Mouse (Mus musculus) intestine, postnatal 0 days (tissue): ENCODE measurements around the gene Bpifb3. TPM values are rescaled to one million over a fixed set of nuclear protein-coding genes. Genes with fewer than 3 reads are reported as not detected.

Source experiments
- ATAC-seq: fragments of 200-750 bp; cut with Nextera tagmentation; 2 replicates; pipeline ENCODE4 v1.8.0; 2017; ENCODE audit warnings: mild to moderate bottlenecking, moderate TSS enrichment, moderate library complexity
- H3K27ac ChIP-seq: fragments of 300-500 bp; sonication (generic); 2 replicates; pipeline ENCODE4 v1.5.1; 2014; ENCODE audit warnings: mild to moderate bottlenecking, low read depth, low read length, moderate library complexity
- H3K27me3 ChIP-seq: fragments of 300-500 bp; sonication (generic); replicated peaks from 2 replicates; pipeline ENCODE4 v1.6.1; 2014; ENCODE audit warnings: low read length, mixed read lengths; ENCODE audit not compliant: control insufficient read depth, insufficient read depth
- H3K36me3 ChIP-seq: fragments of 300-500 bp; sonication (generic); 2 replicates; pipeline ENCODE4 v1.6.1; 2014; ENCODE audit warnings: mild to moderate bottlenecking, moderate library complexity; ENCODE audit not compliant: control insufficient read depth, insufficient read depth
- H3K4me1 ChIP-seq: fragments of 300-500 bp; sonication (generic); replicated peaks from 2 replicates; pipeline ENCODE4 v1.6.1; 2014; ENCODE audit warnings: antibody characterized with exemption, low read length, mixed read lengths; ENCODE audit not compliant: control insufficient read depth, insufficient read depth
- H3K4me2 ChIP-seq: fragments of 300-500 bp; sonication (generic); replicated peaks from 2 replicates; pipeline ENCODE4 v1.6.1; 2014; ENCODE audit warnings: low read depth, mild to moderate bottlenecking, moderate library complexity
- H3K4me3 ChIP-seq: fragments of 300-500 bp; sonication (generic); 2 replicates; pipeline ENCODE4 v1.5.1; 2014; ENCODE audit warnings: low read depth, low read length
- H3K9ac ChIP-seq: fragments of 300-500 bp; sonication (generic); 2 replicates; pipeline ENCODE4 v1.6.1; 2014; ENCODE audit warnings: mild to moderate bottlenecking, low read depth, low read length
- H3K9me3 ChIP-seq: fragments of 300-500 bp; sonication (generic); 2 replicates; pipeline ENCODE4 v1.6.1; 2016; ENCODE audit warnings: mixed run types; ENCODE audit not compliant: control insufficient read depth
- CTCF ChIP-seq: sonication (generic); IDR thresholded peaks from 2 replicates; pipeline ENCODE4 v1.5.1; 2016; ENCODE audit warnings: low read depth, mild to moderate bottlenecking, control low read depth, antibody characterized with exemption, moderate library complexity
- WGBS: fragments of 180-500 bp; shearing (Covaris S2); extraction: QIAGEN DNeasy Blood & Tissue Kit; methylation state at CpG from one replicate; pipeline ENCODE4 v1.1.7; 2014; 5-methylcytosine and 5-hydroxymethylcytosine counted together
- polyA plus RNA-seq: library from polyadenylated mRNA; unstranded; fragments of >200 nt; fragmentation: Nextera tagmentation; extraction: Ambion mirVana; gene quantifications from 2 replicates; pipeline ENCODE4 v1.2.1, GENCODE M21; 2015

Bpifb3 gene
- polyA plus RNA-seq, 1 experiment from 2014 or later: not detected

DNA sequence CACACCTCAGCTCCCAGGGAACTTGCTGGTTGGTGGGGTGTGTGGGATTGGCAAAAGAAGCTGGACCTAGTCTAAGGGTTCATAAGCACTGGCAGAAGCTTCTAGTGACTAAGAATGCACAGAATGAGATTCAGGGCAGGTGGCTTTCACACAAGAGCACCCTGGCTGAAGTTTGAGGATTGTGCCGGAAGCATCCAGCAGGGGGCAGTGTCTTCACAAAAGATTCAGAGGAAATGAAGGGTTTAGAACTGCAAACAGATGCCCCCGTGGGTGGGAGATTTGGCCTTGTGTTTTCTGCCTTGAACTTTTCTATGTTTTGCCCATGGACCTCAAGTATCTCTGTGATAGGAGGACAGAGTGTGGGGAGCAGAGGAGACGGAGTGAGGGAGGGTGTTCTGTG lies 25.5 kb downstream of the Bpifb3 start:
- 35% methylated on average over 3 of the region's 3 CpGs for WGBS
- H3K4me2 ChIP-seq: no peak overlapping the region
- no peak overlapping the region for H3K4me3 ChIP-seq
- H3K27ac ChIP-seq: no peak overlapping the region
- H3K36me3 ChIP-seq: no peaks in the 10 kb centered on the region
- ATAC-seq: no peak
- no peaks in the 10 kb centered on the region for H3K4me1 ChIP-seq
- H3K27me3 ChIP-seq: 0 out of 2 replicates have a peak, but pooled peaks cover 3% of the 10 kb centered on the region
- TF ChIP-seq CTCF: peak; percentile 78
- no peaks in the 10 kb centered on the region for H3K9me3 ChIP-seq
- no peak overlapping the region for H3K9ac ChIP-seq

DNA sequence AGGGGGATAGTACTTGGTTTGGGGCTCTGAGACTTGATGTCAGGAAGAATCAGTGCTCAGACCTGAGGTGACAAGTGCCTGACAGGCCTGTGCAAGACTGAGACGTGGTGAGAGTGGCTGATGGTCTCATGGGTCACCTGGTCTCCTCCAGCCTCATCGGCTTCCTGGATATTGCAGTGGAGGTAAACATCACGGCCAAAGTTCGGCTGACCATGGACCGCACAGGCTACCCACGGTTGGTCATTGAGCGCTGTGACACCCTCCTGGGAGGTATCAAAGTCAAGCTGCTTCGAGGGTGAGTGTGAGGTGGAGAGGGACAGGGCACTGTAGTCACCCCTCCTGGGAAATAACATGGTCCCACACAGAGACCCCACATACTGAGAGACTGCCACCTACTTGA lies 26.5 kb downstream of the Bpifb3 start:
- Histone ChIP-seq H3K9ac (no peak overlapping the region), H3K27ac (no peak overlapping the region), H3K4me1 (no peaks in the 10 kb centered on the region), H3K9me3 (no peaks in the 10 kb centered on the region), H3K27me3 (0 out of 2 replicates have a peak, but pooled peaks cover 3% of the 10 kb centered on the region), H3K4me3 (no peak overlapping the region), H3K4me2 (no peak overlapping the region), H3K36me3 (no peaks in the 10 kb centered on the region)
- 75% methylated on average over 8 of the region's 8 CpGs for WGBS
- no peak for ATAC-seq
- no peak for TF ChIP-seq CTCF

DNA sequence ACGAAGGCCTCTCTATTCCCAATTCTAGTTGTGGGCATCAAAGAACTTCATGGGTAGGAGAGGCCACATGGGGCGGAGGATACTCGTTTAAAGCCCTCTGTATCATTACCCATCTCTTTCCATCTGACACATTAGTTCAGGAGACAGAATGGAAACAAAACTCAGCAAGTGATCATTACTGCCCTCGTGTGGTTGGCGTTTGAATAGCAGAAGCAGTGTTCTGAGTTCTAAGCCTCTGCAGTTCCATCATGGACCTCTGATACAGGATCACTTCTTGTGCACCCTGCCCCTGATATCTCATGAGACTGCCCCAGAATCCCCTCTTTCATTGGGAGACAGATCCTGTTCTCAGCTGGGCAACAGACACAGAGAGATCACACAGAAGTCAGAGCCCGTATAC lies 34.9 kb downstream of the Bpifb3 start:
- Histone ChIP-seq H3K36me3 (no peaks in the 10 kb centered on the region), H3K9me3 (no peaks in the 10 kb centered on the region), H3K4me1 (no peaks in the 10 kb centered on the region), H3K27ac (no peak overlapping the region), H3K4me3 (no peak overlapping the region), H3K4me2 (no peak overlapping the region), H3K27me3 (no peaks in the 10 kb centered on the region), H3K9ac (no peak overlapping the region)
- TF ChIP-seq CTCF: peak; percentile 79
- WGBS: 29% methylated on average over 6 of the region's 6 CpGs
- ATAC-seq: no peak

DNA sequence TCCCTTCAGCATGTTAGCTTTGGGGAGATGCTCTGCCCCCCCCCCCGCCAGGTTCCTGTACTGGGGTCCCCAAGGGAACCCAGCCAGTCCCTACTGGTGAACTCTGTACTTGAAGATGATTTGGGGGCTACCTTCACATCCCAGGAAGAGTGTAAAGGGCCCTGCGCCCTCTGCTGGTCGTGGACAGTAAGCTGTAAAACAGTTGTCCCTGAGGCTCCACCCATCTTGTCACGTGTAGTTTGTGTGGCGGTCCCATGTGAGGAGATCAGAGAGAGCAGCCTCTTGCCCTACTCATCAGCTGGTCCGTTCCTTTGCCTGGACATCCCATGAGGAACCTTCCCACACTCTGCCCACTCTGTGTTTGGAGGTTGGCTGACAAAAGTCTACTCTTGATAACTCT lies 35.8 kb downstream of the Bpifb3 start:
- WGBS: 5% methylated on average over 6 of the region's 6 CpGs
- no peak; the same call in 1 of the 2 replicates for ATAC-seq
- Histone ChIP-seq H3K27ac (no peak overlapping the region), H3K27me3 (no peaks in the 10 kb centered on the region), H3K4me3 (no peak overlapping the region), H3K9me3 (no peaks in the 10 kb centered on the region), H3K36me3 (no peaks in the 10 kb centered on the region), H3K4me1 (no peaks in the 10 kb centered on the region), H3K9ac (no peak overlapping the region), H3K4me2 (0 out of 2 replicates have a peak overlapping the region, but pooled peaks have one; percentile 13)
- TF ChIP-seq CTCF: peak; percentile 76

DNA sequence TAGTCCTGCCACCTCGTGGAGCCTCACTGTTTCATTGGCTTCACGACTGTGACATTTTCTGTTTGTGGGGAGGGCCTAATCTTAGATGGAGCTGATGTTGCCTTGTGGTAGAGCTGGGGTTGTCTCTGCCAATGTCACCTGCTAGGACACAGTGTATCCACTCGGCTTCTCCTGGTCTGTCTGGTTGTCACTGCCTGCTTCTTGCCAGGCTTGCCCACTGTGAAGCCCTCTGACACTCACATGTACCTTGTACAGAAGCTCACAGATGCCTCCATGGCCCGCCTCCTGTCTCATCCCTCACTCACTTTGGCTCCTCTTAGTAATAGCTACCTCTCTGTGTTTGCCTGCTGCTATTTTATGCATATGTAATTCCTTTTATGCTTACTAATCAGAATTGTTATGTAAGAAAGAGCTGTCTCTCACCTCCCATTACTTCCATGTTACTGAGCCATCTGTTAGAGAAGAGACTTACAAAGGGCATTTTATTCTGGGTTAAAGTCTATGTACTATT lies 44.8 kb downstream of the Bpifb3 start:
- WGBS: 64% methylated on average over 4 of the region's 4 CpGs

GRCm38 (mm10) chr2:153963334-153963733 lies 45.3 kb downstream of the Bpifb3 start:
- Histone ChIP-seq H3K4me1 (no peaks in the 10 kb centered on the region), H3K4me3 (no peak overlapping the region), H3K27me3 (no peaks in the 10 kb centered on the region), H3K9me3 (no peaks in the 10 kb centered on the region), H3K4me2 (no peak overlapping the region), H3K36me3 (no peaks in the 10 kb centered on the region), H3K27ac (no peak overlapping the region), H3K9ac (no peak overlapping the region)
- 83% methylated on average over 1 of the region's 1 CpGs for WGBS
- no peak for ATAC-seq
- TF ChIP-seq CTCF: no peak

More for the DNA sequence above, 44.8 kb downstream of the Bpifb3 start:
- no peak overlapping the region for H3K27ac ChIP-seq
- no peak overlapping the region for H3K4me3 ChIP-seq
- no peak overlapping the region for H3K4me2 ChIP-seq
- ATAC-seq: no peak
- H3K9me3 ChIP-seq: no peaks in the 10 kb centered on the region
- no peak overlapping the region for H3K9ac ChIP-seq
- H3K27me3 ChIP-seq: no peaks in the 10 kb centered on the region
- H3K36me3 ChIP-seq: no peaks in the 10 kb centered on the region
- H3K4me1 ChIP-seq: no peaks in the 10 kb centered on the region
- no peak for TF ChIP-seq CTCF

- ATAC-seq: no peak
- Histone ChIP-seq H3K4me3 (no peak overlapping the region), H3K36me3 (no peaks in the 10 kb centered on the region), H3K9me3 (no peaks in the 10 kb centered on the region), H3K4me2 (no peak overlapping the region), H3K4me1 (no peaks in the 10 kb centered on the region), H3K9ac (no peak overlapping the region), H3K27ac (no peak overlapping the region), H3K27me3 (no peaks in the 10 kb centered on the region)
- no peak for TF ChIP-seq CTCF
- WGBS: 78% methylated on average over 5 of the region's 5 CpGs
These were observed 52.2 kb downstream of the Bpifb3 start for GRCm38 (mm10) chr2:153970221-153970620.
